Mouse (Mus musculus): ENCODE data around the gene 6430548M08Rik.

GRCm38 (mm10) chr8:120151151-120151550 is 37.2 kb downstream of the 6430548M08Rik start:
- no peak for TF ChIP-seq CTCF (IDR thresholded peaks at IDR 0.05; ENCODE audit: borderline replicate concordance, control insufficient read depth, extremely low read depth, insufficient read depth, low read length, poor library complexity)
- TF ChIP-seq POLR2A (IDR thresholded peaks at IDR 0.05; ENCODE audit: control insufficient read depth, extremely low read depth, insufficient read depth, low read length, poor library complexity), result no peak

Data from thymus, adult 2 months (tissue).